Comparison of ENCODE assay signal across 9 mouse cellular contexts in genomic region chr8:94492021-94492681, GRCm38 (mm10). TPM values are rescaled to one million over a fixed set of nuclear protein-coding genes. Genes with fewer than 3 reads are reported as not detected.
DNase-seq lines count a peak whose midpoint lies in the region; ATAC-seq and TF ChIP-seq lines count a peak whose summit lies in the region.
"Had no signal": no experiment of that assay in that cellular context is flagged by ENCODE, and none has a peak within 500 bp of the region (broad histone marks: within the 10 kb centered on the region; RNA-seq: fewer than 3 reads in every experiment).

No protein-coding gene starts in this region.

- H3K27me3 ChIP-seq in heart, embryonic 13.5 days (replicated peaks): peaks cover 25% of the 10 kb centered on the region
- no peaks in the 10 kb centered on the region for H3K27me3 ChIP-seq in kidney, postnatal 0 days (ENCODE audit: insufficient read depth, low read length)
- H3K27me3 ChIP-seq in liver, adult 2 months (ENCODE audit: control insufficient read depth, insufficient read depth, low read length): no peaks in the 10 kb centered on the region
- peaks cover 40% of the 10 kb centered on the region for H3K27me3 ChIP-seq in myocyte (ENCODE audit: control insufficient read depth, insufficient read depth, insufficient read length)

- WGBS in heart, embryonic 13.5 days: 8% methylated on average over 15 of the region's 15 CpGs
- 5% methylated on average over 15 of the region's 15 CpGs for whole genome bisulfite sequencing in kidney, postnatal 0 days
- 23% methylated on average over 15 of the region's 15 CpGs for WGBS in liver, adult 2 months

- no peaks in the 10 kb centered on the region for H3K79me2 ChIP-seq in liver, adult 2 months (ENCODE audit: control insufficient read depth, insufficient read depth, low read length)
- H3K79me2 ChIP-seq in myocyte (ENCODE audit: control insufficient read depth, insufficient read depth): no peaks in the 10 kb centered on the region

- no peaks in the 10 kb centered on the region for H3K36me3 ChIP-seq in heart, embryonic 13.5 days
- H3K36me3 ChIP-seq in kidney, postnatal 0 days (ENCODE audit: insufficient read depth, low read length): no peaks in the 10 kb centered on the region
- H3K36me3 ChIP-seq in liver, adult 2 months (ENCODE audit: control insufficient read depth, insufficient read depth, low read length): peaks cover 1% of the 10 kb centered on the region; the same call in 1 of the 2 replicates
- H3K36me3 ChIP-seq in myocyte (ENCODE audit: control insufficient read depth, insufficient read depth): no peaks in the 10 kb centered on the region

- no peak for TF ChIP-seq POLR2A in liver, adult 2 months (IDR thresholded peaks at IDR 0.05; ENCODE audit: extremely low read depth, insufficient read depth, low read length)
- no peak for TF ChIP-seq POLR2A in myocyte (IDR thresholded peaks at IDR 0.05; ENCODE audit: insufficient read length, low read depth)

- H3K27ac ChIP-seq in heart, embryonic 13.5 days (replicated peaks): no peak overlapping the region
- H3K27ac ChIP-seq in kidney, postnatal 0 days: no peak overlapping the region
- no peak overlapping the region for H3K27ac ChIP-seq in liver, adult 2 months (replicated peaks; ENCODE audit: insufficient read depth, low read depth, low read length)
- H3K27ac ChIP-seq: macrophage had no signal

- H3ac ChIP-seq in myocyte (ENCODE audit: control insufficient read depth, insufficient read length): no peak overlapping the region

- peak overlapping the region; percentile 50; the same call in 1 of the 2 replicates for H3K9ac ChIP-seq in heart, embryonic 13.5 days
- H3K9ac ChIP-seq in kidney, postnatal 0 days (ENCODE audit: low read depth, low read length): no peak overlapping the region
- no peak overlapping the region for H3K9ac ChIP-seq in liver, adult 2 months (ENCODE audit: low read depth, low read length)

- peak; percentile 72 for ATAC-seq in CD4-positive, CD25-positive, alpha-beta regulatory T cell, adult 4 months
- peak; percentile 82 for ATAC-seq in erythroid progenitor cell, adult 5-6 weeks (replicated peaks; ENCODE audit: low FRiP score, poor library complexity, severe bottlenecking)
- ATAC-seq in heart, embryonic 13.5 days (ENCODE audit: extremely low read depth, insufficient number of reproducible peaks, low FRiP score, low TSS enrichment): 0 out of 2 replicates have a peak, but pooled peaks have one; percentile 12
- peak; percentile 74 for ATAC-seq in kidney, postnatal 0 days (replicated peaks; ENCODE audit: low FRiP score, low read depth)

- H3K9me3 ChIP-seq in heart, embryonic 13.5 days: no peaks in the 10 kb centered on the region
- H3K9me3 ChIP-seq in kidney, postnatal 0 days (replicated peaks; ENCODE audit: low read length): no peaks in the 10 kb centered on the region

- peak overlapping the region; percentile 67 for H3K4me2 ChIP-seq in heart, embryonic 13.5 days
- H3K4me2 ChIP-seq in kidney, postnatal 0 days (ENCODE audit: low read length): peak overlapping the region; percentile 63
- H3K4me2 ChIP-seq in myocyte (ENCODE audit: low read depth): peak overlapping the region; percentile 70

- H3K4me1 ChIP-seq in heart, embryonic 13.5 days: peaks cover 3% of the 10 kb centered on the region; the same call in 1 of the 2 replicates
- no peaks in the 10 kb centered on the region for H3K4me1 ChIP-seq in kidney, postnatal 0 days (replicated peaks; ENCODE audit: insufficient read depth, low read length)
- H3K4me1 ChIP-seq in liver, adult 2 months (ENCODE audit: control insufficient read depth, insufficient read depth, low read length): no peaks in the 10 kb centered on the region

- TF ChIP-seq CTCF in kidney, postnatal 0 days (IDR thresholded peaks at IDR 0.05; ENCODE audit: low read depth): peak; percentile 80
- peak; percentile 90 for TF ChIP-seq CTCF in liver, adult 2 months (IDR thresholded peaks at IDR 0.05; ENCODE audit: low read depth, low read length)

- H3K4me3 ChIP-seq in heart, embryonic 13.5 days: peak overlapping the region; percentile 39
- no peak overlapping the region for H3K4me3 ChIP-seq in kidney, postnatal 0 days (replicated peaks; ENCODE audit: low read depth, low read length)
- H3K4me3 ChIP-seq in liver, adult 2 months (ENCODE audit: insufficient read depth, low read depth, low read length): no peak overlapping the region
- H3K4me3 ChIP-seq in myocyte: no peak overlapping the region

- DNase-seq in brain, embryonic 18.5 days (ENCODE audit: low read depth, low spot score): peak; percentile 66
- peak; percentile 84 for DNase-seq in kidney, postnatal 0 days (ENCODE audit: low spot score)
- peak; percentile 39 for DNase-seq in liver, adult 2 months (ENCODE audit: extremely low read depth, low read depth, low spot score)
- DNase-seq in spleen, postnatal 4 days (ENCODE audit: low spot score in 2 of 2): peak; percentile 74 to 91

TF ChIP-seq in myocyte, 11 proteins besides CTCF, POLR2A, EP300 and RAD21:
- no peak for TF ChIP-seq REST (IDR thresholded peaks at IDR 0.05; ENCODE audit: insufficient read depth, insufficient read length)
- no peak for TF ChIP-seq TCF12 (IDR thresholded peaks at IDR 0.05; ENCODE audit: insufficient read depth, poor library complexity, severe bottlenecking)
- TF ChIP-seq MAX (IDR thresholded peaks at IDR 0.05; ENCODE audit: low read depth): no peak
- peak in 1 of 3 experiments; percentile 4 for TF ChIP-seq MYOD1 (IDR thresholded peaks at IDR 0.05; ENCODE audit: control insufficient read depth in 1 of 3, insufficient read length in 2 of 3, low read depth in 2 of 3)
- TF ChIP-seq SRF (IDR thresholded peaks at IDR 0.05; ENCODE audit: control insufficient read depth, insufficient read length, low read depth): peak; percentile 67

RNA-seq across cellular contexts. Expression of gene Cpne2, which starts 40.6 kb away (rescaled TPM):
- polyA plus RNA-seq in CD4-positive, CD25-positive, alpha-beta regulatory T cell, adult 4 months (2017; shearing (Covaris generic)): under 1 TPM; 0.39 to 0.92 TPM
- total RNA-seq in erythroid progenitor cell, adult 5-6 weeks (2015; ENCODE audit: low replicate concordance): 25.2 and 37.3 TPM in 2 replicates
- 14.5 and 18.7 TPM in 2 replicates for total RNA-seq in erythroid progenitor cell, adult 5-6 weeks (2017; ENCODE audit: low replicate concordance)
- polyA plus RNA-seq in heart, embryonic 13.5 days (2015; fragmentation: Nextera tagmentation; extraction: Ambion mirVana): 5.2 and 6.1 TPM in 2 replicates
- 11.4 and 12.9 TPM in 2 replicates for polyA plus RNA-seq in kidney, postnatal 0 days (2015; fragmentation: Nextera tagmentation; extraction: Ambion mirVana)
- 5.2 and 8.5 TPM in 2 replicates for total RNA-seq in liver, adult 2 months (2014; rRNA removed)
- 9.8 and 20.8 TPM in 2 replicates for polyA plus RNA-seq in liver, adult 2 months (2012; rRNA removed)
- polyA plus RNA-seq in myocyte (2012; fragmentation: generic; extraction: Trizol): 20.4 TPM

RNA-seq across cellular contexts. Expression of gene Nlrc5, which starts 58.0 kb away (rescaled TPM):
- 100 to 1,000 TPM; 186 to 214 TPM for polyA plus RNA-seq in CD4-positive, CD25-positive, alpha-beta regulatory T cell, adult 4 months (2017; shearing (Covaris generic))
- 3.2 and 10.1 TPM in 2 replicates for total RNA-seq in erythroid progenitor cell, adult 5-6 weeks (2015; ENCODE audit: low replicate concordance)
- 2.7 and 3.9 TPM in 2 replicates for total RNA-seq in erythroid progenitor cell, adult 5-6 weeks (2017; ENCODE audit: low replicate concordance)
- 0.25 and 0.27 TPM in 2 replicates for polyA plus RNA-seq in heart, embryonic 13.5 days (2015; fragmentation: Nextera tagmentation; extraction: Ambion mirVana)
- 0.23 and 0.28 TPM in 2 replicates for polyA plus RNA-seq in kidney, postnatal 0 days (2015; fragmentation: Nextera tagmentation; extraction: Ambion mirVana)
- 19.5 and 21.2 TPM in 2 replicates for total RNA-seq in liver, adult 2 months (2014; rRNA removed)
- 6.6 and 11.6 TPM in 2 replicates for polyA plus RNA-seq in liver, adult 2 months (2012; rRNA removed)
- 0.40 TPM for polyA plus RNA-seq in myocyte (2012; fragmentation: generic; extraction: Trizol)

Comparison
In these comparisons a context has a peak if more than half of its experiments do, and no peak if none do; other contexts are left out.
1. ATAC-seq: peak in every context shown above with its lines; median percentile 82 in erythroid progenitor cell, adult 5-6 weeks; 74 in kidney, postnatal 0 days; 72 in CD4-positive, CD25-positive, alpha-beta regulatory T cell, adult 4 months; 12 in heart, embryonic 13.5 days.
2. RNA of gene Nlrc5, which starts 58.0 kb away (polyA plus RNA-seq): 186 to 214 TPM in CD4-positive, CD25-positive, alpha-beta regulatory T cell, adult 4 months; 6.6 to 11.6 TPM in liver, adult 2 months, 0.40 TPM in myocyte (single experiment), 0.23 to 0.28 TPM in kidney, postnatal 0 days and 0.25 to 0.27 TPM in heart, embryonic 13.5 days; every median in the first group is over 10 times any median in the second.
3. Peak in every context shown above with its lines, with median percentiles within 50 percentile points of each other: DNase-seq and H3K4me2 ChIP-seq.